Mouse (Mus musculus) embryo, embryonic 10 days (tissue): Measurements from ENCODE around the gene Aldh9a1.
"Not testable (repeated sequence)": the region's sequence is repeated elsewhere in the genome, so short reads cannot be mapped to it uniquely, and the experiment has no call there.

Experiments
- DNase-seq: peaks from one replicate; pipeline ENCODE4 v3.0.0-alpha.2; 2015; ENCODE audit warnings: low spot score

Aldh9a1 gene

GRCm38 (mm10) chr1:167349815-167350596 lies at the start of gene Aldh9a1:
Gene Aldh9a1 (plus strand): TSS chr1:167349991.
- DNase-seq, result peak; percentile 94

- no peak for DNase-seq
Observed at GRCm38 (mm10) chr1:167300122-167300521, 49.7 kb upstream of the Aldh9a1 start.

- no peak for DNase-seq
Observed at GRCm38 (mm10) chr1:167305501-167306137, 44.2 kb upstream of the Aldh9a1 start.

- DNase-seq, result peak; percentile 56
Observed at GRCm38 (mm10) chr1:167306451-167307240, 43.1 kb upstream of the Aldh9a1 start.

GRCm38 (mm10) chr1:167307674-167308073 lies 42.1 kb upstream of the Aldh9a1 start:
- DNase-seq, result no peak

GRCm38 (mm10) chr1:167308261-167309054 lies 41.3 kb upstream of the Aldh9a1 start, which contains the start of gene Tmco1:
Gene Tmco1 (plus strand): TSS chr1:167308378.
- DNase-seq, result peak; percentile 97

- no peak for DNase-seq
Observed at GRCm38 (mm10) chr1:167312367-167312766, 37.4 kb upstream of the Aldh9a1 start.

GRCm38 (mm10) chr1:167313220-167313619 lies 36.6 kb upstream of the Aldh9a1 start:
- no peak for DNase-seq

- DNase-seq, result no peak
Observed at GRCm38 (mm10) chr1:167321691-167322090, 28.1 kb upstream of the Aldh9a1 start.

- no peak for DNase-seq
Observed at GRCm38 (mm10) chr1:167328776-167329175, 21.0 kb upstream of the Aldh9a1 start.

- DNase-seq, result no peak
Observed at GRCm38 (mm10) chr1:167331106-167331505, 18.7 kb upstream of the Aldh9a1 start.

GRCm38 (mm10) chr1:167336398-167336797 lies 13.4 kb upstream of the Aldh9a1 start:
- DNase-seq, result no peak

GRCm38 (mm10) chr1:167337463-167338095 lies 12.2 kb upstream of the Aldh9a1 start:
- DNase-seq, result peak; percentile 80

- DNase-seq, result no peak
Observed at GRCm38 (mm10) chr1:167339177-167339781, 10.5 kb upstream of the Aldh9a1 start.

- no peak for DNase-seq
Observed at GRCm38 (mm10) chr1:167340111-167340787, 9.5 kb upstream of the Aldh9a1 start.

- DNase-seq, result no peak
Observed at GRCm38 (mm10) chr1:167340910-167341528, 8.8 kb upstream of the Aldh9a1 start.

GRCm38 (mm10) chr1:167342831-167343230 lies 7.0 kb upstream of the Aldh9a1 start:
- no peak for DNase-seq

GRCm38 (mm10) chr1:167345994-167346520 lies 3.7 kb upstream of the Aldh9a1 start:
- DNase-seq, result not testable (repeated sequence)

GRCm38 (mm10) chr1:167349206-167349605 lies 585 bp upstream of the Aldh9a1 start:
- DNase-seq, result not testable (repeated sequence)
